Mouse (Mus musculus): Measurements from ENCODE around the gene Gpsm1.

The Gpsm1 gene

DNA sequence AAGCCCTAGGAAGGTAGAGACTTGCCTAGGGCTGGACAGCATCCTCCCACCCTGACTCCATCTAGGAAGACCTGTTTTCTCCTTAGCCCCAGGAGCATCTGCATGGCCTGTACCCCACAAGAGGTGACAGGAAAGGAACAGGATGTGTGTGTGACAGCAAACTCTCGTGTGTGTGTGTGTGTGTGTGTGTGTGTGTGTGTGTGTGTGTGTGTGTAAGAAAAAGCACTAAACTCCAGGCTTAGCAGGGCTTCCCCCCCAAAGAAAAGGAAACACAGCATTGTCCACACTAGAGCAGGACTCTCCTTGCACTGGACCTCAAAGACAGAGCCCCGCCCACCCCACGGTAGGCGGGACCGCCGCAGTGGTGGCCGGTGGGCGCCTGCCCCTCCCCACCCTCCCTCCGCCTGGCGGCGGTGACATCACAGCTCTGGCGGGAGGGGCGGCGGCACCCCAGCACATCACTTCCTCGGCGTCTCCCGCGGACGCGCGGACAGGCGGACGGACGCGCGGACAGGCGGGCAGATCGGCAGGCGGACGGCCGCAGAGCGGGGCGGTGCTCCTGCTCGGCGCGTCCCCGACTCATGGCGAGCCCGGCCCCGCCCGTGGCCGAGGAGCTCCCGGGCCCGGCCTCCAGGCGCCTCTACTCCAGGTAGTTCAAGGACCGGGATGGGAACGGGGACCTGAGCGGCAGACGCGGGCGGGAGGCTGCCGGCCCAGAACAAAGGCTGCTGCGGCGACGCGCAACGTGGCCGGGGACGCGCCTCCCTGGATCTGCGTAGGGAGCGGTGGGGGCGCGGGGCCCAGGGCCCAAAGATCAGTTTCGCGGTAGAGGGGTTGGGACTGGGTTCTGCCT, at the start of gene Gpsm1:
Gene Gpsm1, plus strand, starts transcription at position 444 of the 853 bp plus-strand sequence.
- DNase-seq (ENCODE audit: low spot score in 2 of 2), result peak; percentile 67 to 72

DNA sequence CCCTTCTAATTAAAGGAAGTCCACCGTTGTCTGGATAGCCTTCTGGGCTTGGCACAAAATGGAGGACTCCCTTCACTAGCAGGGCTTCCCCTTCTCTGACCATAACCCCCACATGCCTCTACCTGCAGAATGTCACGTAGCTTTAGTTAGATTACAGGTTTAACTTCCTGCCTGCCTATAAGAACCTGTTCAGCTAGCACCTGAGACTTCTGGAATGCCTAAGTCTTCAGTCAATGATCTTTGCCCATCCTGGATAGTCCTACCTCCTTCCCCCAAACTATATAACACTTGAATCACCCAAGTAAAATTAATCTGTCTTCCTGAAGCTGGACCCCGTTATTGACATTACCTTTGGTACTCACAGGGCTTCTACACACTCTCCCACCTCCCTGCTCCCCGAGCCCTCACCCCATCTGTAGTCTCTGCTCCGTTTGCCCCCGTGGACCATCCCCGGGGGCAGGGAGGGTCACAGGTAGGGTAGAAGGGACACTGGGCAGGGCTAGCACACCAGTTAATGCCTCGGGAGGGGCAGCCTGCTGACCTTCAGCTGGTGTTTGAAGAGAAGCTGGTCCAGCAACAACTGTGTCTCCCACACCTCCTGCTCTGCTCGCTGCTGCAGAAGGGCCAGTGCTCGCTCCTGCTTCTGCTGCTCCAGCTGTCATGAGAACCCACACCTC, 49.1 kb upstream of the Gpsm1 start:
- no peak for DNase-seq (ENCODE audit: low spot score in 2 of 2)

DNA sequence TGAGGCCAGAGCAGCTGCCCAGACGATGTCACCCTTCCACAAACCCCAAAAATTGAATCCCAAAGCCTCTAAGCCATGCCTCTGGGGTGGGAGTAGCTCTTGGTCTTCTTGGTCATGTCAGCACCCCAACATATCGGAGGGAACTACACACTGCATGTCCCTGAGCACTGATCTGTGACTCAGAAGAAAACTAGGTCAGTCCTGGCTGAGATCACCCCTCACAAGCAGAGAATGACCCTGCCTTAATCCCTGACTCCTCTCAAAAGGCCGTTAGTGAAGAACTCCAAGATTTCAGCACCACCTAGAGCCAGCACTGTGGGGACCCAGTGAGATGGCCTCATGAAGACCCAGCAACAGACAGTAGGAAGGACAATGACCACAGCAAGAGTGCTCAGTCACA, 47.1 kb upstream of the Gpsm1 start:
- DNase-seq (ENCODE audit: low spot score in 2 of 2), result no peak

DNA sequence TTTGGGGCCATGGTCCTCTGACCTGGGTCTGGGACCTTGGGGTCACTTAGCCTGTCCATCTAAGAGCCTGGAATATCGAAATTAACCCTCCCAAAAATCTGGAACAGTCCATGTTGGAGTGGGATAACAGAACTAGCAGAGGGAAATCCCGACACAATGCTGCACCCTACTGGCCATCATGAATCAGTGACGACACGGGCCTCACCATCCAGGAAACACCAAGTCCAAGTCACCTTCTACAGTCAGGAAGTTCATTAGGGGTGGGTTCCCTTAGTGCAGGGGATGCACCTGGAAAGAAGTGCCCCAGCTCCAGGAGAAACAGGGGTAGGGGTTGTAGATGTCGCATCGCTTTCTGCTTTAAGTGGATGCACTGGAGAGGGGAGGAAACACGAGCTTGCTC, 41.7 kb upstream of the Gpsm1 start:
- no peak for DNase-seq (ENCODE audit: low spot score in 2 of 2)

DNA sequence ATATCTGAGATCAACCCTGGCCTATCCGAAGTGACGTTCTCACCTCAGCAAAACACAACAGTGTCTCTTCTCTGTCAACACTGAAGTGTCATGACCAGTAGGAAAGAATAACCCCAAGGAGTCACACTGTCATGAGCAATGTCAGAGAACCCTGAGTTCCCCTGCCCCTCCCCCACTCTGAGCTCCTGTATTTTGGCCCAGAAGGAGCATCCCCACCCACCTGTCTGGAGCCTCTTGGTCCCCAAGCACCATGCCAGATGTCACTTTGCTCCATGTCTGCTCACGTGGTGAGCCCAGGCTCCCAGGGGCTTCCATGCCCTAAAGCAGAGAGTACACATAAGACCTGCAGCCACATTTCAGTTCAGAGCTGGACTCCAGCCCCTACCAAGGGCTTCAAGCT, 35.6 kb upstream of the Gpsm1 start:
- no peak for DNase-seq (ENCODE audit: low spot score in 2 of 2)

DNA sequence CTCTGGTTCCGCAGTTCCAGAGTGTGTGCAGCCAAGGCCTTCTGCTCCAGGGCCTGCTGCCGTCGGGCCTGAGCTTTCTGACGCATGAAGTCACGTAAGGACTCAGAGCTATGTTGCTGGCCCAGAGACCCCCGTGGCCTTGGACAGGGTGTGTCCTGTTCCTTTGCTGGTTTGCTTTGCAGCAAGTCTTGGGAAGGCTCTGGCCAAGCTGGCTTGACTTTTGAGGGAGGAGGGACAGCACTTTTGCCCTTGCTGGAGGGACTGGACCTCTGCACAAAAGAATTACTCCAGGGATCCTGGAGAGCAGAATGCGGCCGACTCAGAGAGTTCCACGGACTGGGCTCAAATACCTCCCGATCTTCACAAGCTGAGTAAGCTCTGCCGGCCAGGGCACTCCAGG, 34.7 kb upstream of the Gpsm1 start:
- no peak for DNase-seq (ENCODE audit: low spot score in 2 of 2)

DNA sequence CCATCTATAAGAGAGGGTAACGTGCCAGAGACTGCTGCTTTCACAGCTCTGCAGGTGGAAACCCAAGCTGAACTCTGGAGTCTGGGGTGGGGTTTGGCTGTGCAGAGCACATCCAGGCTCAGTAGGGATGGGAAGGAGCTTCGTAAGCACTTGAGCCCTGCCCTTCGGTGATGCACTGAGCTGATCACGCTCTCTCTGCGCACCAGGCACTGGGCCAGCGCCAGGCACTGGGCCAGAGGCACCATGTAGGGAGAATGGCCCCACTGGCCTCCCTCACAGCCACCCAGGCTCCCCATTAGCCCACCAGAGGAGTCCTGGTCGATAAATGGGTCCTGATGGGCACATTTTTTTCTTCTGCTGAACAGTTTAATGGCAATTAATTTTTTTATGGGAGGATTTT, 29.5 kb upstream of the Gpsm1 start:
- DNase-seq (ENCODE audit: low spot score in 2 of 2), result no peak

DNA sequence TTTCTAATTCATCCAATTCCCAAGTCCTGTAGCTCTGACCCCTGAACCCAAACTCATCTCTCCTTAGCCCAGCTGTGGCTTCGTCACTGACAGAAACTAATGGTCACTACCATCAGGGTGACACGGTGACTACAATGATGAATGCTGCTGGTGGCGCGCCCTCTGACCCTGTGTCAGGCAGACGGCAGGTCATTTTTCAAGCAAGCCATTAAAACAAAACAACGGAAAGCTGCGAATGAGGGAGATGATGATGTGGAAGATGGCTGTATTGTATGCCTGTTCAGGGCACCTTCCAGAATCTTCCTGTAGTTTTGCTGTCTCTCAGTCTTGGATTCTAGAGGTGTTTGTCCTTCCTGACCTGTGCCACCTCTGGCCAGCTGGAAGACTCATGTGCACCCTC, 28.9 kb upstream of the Gpsm1 start:
- no peak for DNase-seq (ENCODE audit: low spot score in 2 of 2)

DNA sequence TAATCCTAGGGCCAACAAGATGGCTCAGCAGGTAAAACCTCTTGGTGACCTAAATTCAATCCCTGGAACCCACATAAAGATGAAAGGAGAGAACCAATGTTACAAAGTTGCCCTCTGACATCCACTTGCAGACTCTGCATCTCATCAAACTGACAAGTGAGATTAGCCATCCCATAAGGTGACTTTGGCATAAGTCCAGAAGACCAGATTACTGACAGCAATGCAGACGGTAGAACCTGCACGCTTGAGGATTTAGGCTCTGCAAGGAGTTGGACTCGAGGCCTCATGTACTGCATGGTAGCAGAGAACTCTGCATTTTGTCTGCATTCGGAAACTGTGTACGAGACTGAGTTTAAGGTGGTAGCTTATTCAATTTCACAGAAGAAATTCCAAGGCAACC, 25.2 kb upstream of the Gpsm1 start:
- DNase-seq (ENCODE audit: low spot score in 2 of 2), result no peak

DNA sequence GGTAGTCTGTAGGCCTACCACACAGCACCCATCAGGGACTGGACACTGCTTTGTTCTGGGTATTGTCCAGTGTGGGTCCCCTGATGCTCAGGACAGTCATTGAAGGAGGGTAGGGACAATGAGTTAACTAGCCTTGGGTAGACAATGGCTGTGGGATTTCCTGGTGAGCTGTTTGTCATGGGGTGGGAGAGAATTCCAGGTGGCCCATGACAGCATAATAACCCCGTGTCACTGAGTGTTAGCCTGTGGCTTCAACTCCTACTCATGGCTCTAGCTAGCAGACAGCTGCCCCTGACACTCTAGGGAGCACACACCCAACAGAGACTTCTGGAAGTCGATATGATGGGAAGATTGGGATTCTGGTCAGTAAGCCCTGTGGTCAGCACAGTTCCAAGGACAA, 20.9 kb upstream of the Gpsm1 start, which contains the start of gene Ccdc187:
Gene Ccdc187, minus strand, starts transcription at position 101 of the 400 bp plus-strand sequence.
- no peak for DNase-seq (ENCODE audit: low spot score in 2 of 2)

DNA sequence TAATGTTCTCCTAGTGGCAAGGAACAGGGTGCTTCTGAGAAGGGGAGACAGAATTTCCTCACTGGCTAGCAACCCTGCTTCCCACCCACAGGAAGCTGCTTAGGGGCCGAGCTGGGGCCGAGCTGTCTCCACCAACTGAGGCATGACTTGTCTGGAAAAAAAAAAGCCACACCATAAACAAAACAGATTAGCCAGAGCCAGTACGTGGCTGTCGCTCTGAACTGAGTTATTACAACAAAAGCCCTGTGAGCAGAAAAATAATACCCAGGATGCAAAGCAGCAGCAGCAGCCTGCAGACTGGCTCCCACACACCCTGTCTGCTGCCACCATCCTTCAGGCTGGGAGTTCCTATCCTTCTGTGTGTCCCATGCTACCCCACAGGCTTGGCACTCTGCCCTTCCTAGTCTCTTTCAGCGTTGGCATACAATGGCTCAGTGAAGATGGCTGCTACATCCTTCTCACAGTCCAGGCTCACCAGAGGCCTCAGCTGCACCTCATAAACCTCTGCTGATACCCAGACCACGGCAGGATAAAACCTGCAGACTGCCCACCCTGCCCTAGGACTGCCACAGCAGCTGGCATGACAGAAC, 18.6 kb upstream of the Gpsm1 start:
- no peak for DNase-seq (ENCODE audit: low spot score in 2 of 2)

DNA sequence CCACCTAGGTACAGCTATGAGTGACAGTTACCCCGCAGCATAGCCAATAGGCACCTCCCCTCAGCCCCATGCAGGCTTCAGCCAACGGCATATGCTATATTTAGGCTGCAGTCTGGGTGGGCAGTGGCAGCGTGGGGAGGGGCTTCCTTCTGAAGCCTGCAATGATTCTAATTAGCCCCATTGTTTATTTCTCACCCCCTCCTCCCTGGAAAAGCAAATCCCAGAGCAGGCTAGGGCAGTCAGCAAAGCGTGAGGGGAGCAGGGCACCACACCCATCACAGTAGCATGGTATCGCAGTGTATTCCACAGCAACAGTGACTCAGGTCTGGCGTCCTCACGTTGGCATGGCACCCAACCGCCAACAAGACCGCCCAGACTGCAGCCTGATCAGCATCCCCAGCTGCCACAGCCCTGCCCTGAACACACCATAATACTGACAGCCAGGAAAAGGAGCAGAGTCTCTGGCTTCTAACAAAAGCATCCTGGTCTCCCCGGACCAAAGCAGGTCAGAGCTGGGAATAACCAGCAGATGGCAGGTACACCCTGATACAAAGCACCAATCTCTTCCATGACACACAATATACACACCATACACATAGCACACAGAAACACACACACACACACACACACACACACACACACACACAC, 17.0 kb upstream of the Gpsm1 start:
- no peak for DNase-seq (ENCODE audit: low spot score in 2 of 2)

DNA sequence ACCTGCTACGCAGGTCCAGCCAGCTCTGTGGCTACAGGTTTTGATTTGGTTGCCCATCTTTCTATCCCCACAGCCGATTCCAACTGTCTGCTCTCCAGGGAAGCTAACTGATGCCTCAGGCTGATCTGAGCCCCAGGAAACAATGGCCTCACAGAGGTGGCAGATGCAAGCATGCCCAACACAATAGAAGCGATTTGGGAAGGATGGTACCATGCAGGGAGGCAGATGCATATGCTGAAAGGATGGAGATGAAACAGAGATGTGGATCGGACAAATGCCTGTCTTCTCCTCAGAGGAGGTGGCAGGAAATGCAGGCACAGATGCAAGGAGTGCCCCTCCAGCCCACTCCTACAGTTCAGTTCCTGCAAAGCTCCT, 16.5 kb upstream of the Gpsm1 start:
- DNase-seq (ENCODE audit: low spot score in 2 of 2), result no peak

DNA sequence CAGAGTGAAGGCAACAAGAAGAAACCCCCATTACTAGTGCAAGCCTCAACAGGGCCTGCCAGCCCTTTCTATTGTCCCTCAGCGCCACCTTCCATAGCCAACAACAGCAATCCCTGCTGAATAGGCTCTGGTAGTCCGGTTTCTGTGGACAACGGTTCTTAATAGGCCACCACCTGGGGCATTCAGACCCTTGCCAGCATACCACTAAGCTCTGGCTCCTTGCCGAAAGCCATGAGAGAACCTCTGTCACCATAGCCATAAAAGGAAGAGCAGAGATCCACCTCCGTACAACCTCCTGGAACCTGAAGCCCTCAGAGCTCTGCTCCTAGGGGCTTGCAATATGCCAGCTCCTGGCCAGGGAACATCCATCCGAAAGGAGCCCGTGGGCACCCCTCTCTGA, 16.0 kb upstream of the Gpsm1 start:
- no peak for DNase-seq (ENCODE audit: low spot score in 2 of 2)

DNA sequence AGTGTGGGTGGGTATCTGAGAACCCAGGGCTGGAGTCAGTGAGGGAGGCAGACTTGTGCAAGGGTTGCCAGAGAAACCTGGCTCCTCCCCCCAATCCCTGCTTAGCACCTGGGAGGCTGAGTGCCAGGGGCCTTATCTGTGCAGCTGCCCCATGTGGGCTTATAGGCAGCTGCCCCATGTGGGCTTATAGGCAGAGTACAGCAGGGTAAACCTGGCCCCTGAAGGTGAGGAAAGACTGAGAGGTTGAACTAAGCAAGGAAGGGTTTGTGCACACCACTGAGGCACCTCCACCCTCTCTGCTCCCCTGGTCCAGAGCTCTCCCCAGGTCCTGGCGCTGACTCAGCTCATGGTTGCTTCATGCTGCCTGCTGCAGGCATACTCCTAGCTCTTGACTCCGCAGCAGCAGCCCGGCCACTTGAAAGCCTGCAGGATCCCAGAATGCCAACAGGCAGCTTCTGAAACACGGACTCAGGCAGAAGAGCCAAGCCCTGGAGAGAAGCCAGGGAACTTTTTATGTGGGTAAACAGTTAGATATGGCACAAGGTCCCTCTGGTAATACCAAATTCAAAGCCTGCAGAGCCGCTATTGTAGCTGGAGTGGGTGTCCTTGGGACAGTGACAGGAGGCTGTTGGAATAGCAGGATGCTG, 15.0 kb upstream of the Gpsm1 start:
- no peak for DNase-seq (ENCODE audit: low spot score in 2 of 2)

DNA sequence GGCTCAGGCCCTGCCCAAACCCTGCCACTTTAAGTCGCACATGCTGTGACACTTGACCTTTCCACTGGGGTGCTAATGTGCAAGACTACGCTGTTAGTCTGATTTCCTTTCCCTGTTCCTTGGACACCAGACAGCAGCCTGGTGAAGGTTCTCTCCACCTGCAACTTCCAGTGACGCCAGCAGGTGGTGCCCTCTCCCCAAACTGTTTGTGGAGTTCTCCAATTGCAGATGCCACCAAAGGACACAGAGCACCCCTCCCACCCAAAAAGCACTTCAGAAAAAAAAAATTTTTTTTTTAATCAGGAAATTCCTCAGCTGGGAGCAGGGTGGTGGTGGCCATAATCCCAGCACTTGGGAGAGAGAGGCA, 14.5 kb upstream of the Gpsm1 start:
- DNase-seq (ENCODE audit: low spot score in 2 of 2), result peak; percentile 54 to 71

DNA sequence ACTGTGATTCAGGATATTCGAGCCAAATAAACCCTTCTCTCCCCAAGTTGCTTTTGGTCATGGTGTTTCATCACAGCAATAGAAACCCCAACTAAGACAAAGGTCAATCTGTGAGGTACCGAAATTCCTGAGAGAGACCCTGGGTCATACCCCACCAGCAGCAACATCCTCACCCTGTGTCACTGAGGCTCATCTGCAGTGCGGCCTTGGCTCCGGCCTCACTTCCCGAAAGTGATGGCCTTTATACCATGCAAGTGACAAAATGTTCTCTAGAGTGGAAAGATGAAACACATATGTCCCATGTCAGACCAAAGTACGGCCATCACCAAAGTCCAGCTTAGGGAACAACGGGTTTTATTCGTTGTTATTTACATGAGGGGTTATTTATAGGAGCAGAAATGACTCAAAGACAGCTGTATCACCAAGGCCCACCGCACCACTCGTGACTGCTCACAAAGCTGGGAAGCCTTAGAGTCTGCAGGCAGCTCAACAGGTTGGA, 13.3 kb upstream of the Gpsm1 start:
- no peak for DNase-seq (ENCODE audit: low spot score in 2 of 2)

DNA sequence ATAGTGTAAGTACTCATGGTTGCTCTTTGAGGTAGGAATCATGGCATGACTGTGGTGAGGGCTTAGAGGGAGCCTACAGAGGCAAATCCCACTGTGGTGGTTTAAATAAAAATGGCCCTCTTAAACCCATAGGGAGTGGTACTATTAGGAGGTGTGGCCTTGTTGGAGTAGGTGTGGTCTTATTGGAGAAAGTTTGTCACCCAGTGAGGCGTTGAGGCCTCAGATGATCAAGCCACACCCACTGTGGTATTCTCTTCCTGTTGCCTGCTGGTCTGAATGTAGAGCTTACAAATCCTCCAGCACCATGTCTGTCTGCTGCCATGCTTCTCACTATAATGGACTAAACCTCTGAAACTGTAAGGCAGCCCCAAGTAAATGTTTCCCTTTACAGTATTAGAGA, 10.6 kb upstream of the Gpsm1 start:
- DNase-seq (ENCODE audit: low spot score in 2 of 2), result no peak

DNA sequence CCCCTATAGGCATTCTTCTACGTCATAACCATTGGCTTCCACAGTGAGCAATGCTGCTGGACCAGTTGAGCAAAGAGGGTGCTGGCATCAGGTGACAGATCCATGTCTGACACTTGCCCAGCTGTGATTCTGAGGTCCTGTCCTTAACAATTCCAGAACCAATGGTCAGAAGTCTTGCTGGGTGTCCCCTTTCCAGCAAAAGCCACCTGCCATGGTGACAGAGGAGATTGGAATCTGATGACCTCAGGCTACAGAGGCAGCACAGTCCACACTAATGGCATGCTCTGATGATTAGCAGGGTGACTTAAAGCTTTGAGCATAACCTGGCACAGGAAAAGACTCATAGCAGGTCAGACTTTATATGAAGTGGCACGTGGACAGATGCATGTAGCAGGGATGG, 9.8 kb upstream of the Gpsm1 start:
- no peak for DNase-seq (ENCODE audit: low spot score in 2 of 2)

DNA sequence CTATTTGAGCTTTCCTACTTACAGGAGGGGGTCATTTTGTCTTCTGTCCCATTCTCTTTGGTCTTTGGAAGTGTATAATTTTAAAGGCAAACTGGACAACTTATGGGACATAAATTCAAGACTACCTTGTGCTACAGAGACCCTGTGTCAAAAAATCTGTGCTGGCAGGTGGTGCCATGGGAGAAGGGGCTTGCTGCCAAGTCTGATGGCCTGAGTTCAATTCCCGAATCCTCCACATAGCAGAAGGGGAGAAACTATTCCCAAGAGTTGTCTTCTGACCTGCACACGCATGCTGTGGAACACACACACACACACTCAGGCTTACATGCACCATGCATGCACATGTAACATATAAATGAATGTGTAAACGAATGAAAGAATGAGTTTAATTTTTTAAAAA, 8.6 kb upstream of the Gpsm1 start:
- DNase-seq (ENCODE audit: low spot score in 2 of 2), result no peak

DNA sequence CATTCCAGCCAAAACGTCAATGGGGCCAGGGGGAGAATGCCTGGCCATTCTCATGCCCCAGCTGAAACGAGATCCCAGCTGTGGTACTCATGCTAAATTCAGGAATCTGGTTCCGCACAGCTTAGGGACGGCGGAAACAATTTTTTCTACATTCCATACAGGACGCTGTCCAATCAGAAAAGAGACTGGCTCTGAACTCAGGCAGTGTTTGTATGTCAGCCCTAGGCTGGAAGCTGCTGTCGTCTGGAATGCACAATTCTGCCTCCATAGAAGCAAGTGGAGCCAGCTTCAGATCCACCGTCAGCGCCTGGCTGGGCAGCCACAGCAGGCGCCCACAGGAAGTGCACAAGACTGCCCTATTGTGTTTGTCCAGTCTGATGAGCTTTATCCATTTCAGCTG, 5.6 kb upstream of the Gpsm1 start:
- DNase-seq (ENCODE audit: low spot score in 2 of 2), result no peak

DNA sequence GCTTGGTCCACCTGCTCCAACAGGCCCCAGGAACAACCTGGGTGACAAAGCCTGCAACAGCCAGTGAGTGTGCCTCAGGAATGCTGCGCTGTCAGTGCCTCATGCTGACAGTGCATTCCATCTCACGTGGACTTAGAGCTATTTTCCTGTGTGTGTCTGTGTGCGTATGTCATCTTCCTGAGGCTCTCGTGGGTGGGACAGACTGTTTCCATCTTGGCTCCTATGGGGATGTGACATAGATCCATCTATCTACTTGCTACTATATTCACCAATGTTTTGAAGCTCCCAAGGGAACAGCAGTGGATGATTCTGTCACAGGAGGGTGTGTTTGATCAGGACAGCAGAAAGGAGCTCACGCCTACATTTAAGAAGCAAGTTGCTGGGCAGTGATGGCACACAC, 3.4 kb upstream of the Gpsm1 start:
- DNase-seq (ENCODE audit: low spot score in 2 of 2), result no peak
